Mouse (Mus musculus): ENCODE results near the gene Kifc1. TPM values are rescaled to one million over a fixed set of nuclear protein-coding genes. Genes with fewer than 3 reads are reported as not detected.

Gene Kifc1
- polyA plus RNA-seq (2012; fragmentation: generic; extraction: Trizol), result 10 to 100 TPM; 39.2 to 77.3 TPM

GRCm38 (mm10) chr17:33890533-33891059, at the start of gene Kifc1:
TSS of gene Kifc1 (minus strand) at chr17:33890661.

GRCm38 (mm10) chr17:33929371-33930279, 39.2 kb upstream of the Kifc1 start, which contains the start of gene Rgl2:
TSS of gene Rgl2 (plus strand) at chr17:33929543.

GRCm38 (mm10) chr17:33915671-33916250, 25.3 kb upstream of the Kifc1 start, which contains the start of the genes Tapbp and Zbtb22:
TSS of gene Tapbp (plus strand) at chr17:33915899.
TSS of gene Zbtb22 (plus strand) at chr17:33915904.

GRCm38 (mm10) chr17:33909077-33909868, 18.8 kb upstream of the Kifc1 start, which contains the start of gene Daxx:
TSS of gene Daxx (plus strand) at chr17:33909414.

GRCm38 (mm10) chr17:33904835-33905234, 14.4 kb upstream of the Kifc1 start, which contains the start of gene Platr17:
TSS of gene Platr17 (plus strand) at chr17:33905135.

GRCm38 (mm10) chr17:33873537-33873936, 16.9 kb downstream of the Kifc1 start, which contains the start of gene Gm7029:
TSS of gene Gm7029 (plus strand) at chr17:33873837.

GRCm38 (mm10) chr17:33842966-33843795, 47.3 kb downstream of the Kifc1 start, which contains the start of gene Cd320:
TSS of gene Cd320 (plus strand) at chr17:33843091.

Other genes with a start within 250 kb of the Kifc1 start
- 100 to 1,000 TPM in 1 of 2 experiments, 10 to 100 TPM in 1; 27.5 to 115 TPM for gene Hnrnpm, start 203.8 kb downstream of the Kifc1 start, polyA plus RNA-seq (2012; fragmentation: generic; extraction: Trizol)
- gene March2, start 172.0 kb downstream of the Kifc1 start, polyA plus RNA-seq (2012; fragmentation: generic; extraction: Trizol), result 10 to 100 TPM; 40.8 to 81.8 TPM
- gene Rab11b, start 130.1 kb downstream of the Kifc1 start, polyA plus RNA-seq (2012; fragmentation: generic; extraction: Trizol), result 100 to 1,000 TPM in 1 of 2 experiments, 10 to 100 TPM in 1; 96.4 to 219 TPM
- 100 to 1,000 TPM in 1 of 2 experiments, 10 to 100 TPM in 1; 32.8 to 266 TPM for gene Angptl4, start 108.8 kb downstream of the Kifc1 start, polyA plus RNA-seq (2012; fragmentation: generic; extraction: Trizol)
- 1 to 10 TPM; 1.0 to 4.9 TPM for gene Kank3, start 80.1 kb downstream of the Kifc1 start, polyA plus RNA-seq (2012; fragmentation: generic; extraction: Trizol)
- gene Rps28, start 66.1 kb downstream of the Kifc1 start, polyA plus RNA-seq (2012; fragmentation: generic; extraction: Trizol), result over 10,000 TPM; 10,760 to 16,218 TPM
- 100 to 1,000 TPM; 479 to 931 TPM for gene Ndufa7, start 66.1 kb downstream of the Kifc1 start, polyA plus RNA-seq (2012; fragmentation: generic; extraction: Trizol)
- gene Cd320, start 47.6 kb downstream of the Kifc1 start, polyA plus RNA-seq (2012; fragmentation: generic; extraction: Trizol), result 100 to 1,000 TPM in 1 of 2 experiments, 10 to 100 TPM in 1; 81.6 to 103 TPM
- not detected for gene Gm7029, start 16.8 kb downstream of the Kifc1 start, polyA plus RNA-seq (2012; fragmentation: generic; extraction: Trizol)
- under 1 TPM in 1 of 2 experiments, not detected in 1; 0.06 TPM for gene Platr17, start 14.5 kb upstream of the Kifc1 start, polyA plus RNA-seq (2012; fragmentation: generic; extraction: Trizol)
- gene Daxx, start 18.8 kb upstream of the Kifc1 start, polyA plus RNA-seq (2012; fragmentation: generic; extraction: Trizol), result 10 to 100 TPM; 13.4 to 31.0 TPM
- 100 to 1,000 TPM in 1 of 2 experiments, 10 to 100 TPM in 1; 39.2 to 255 TPM for gene Tapbp, start 25.2 kb upstream of the Kifc1 start, polyA plus RNA-seq (2012; fragmentation: generic; extraction: Trizol)
- 10 to 100 TPM; 20.9 to 42.1 TPM for gene Zbtb22, start 25.2 kb upstream of the Kifc1 start, polyA plus RNA-seq (2012; fragmentation: generic; extraction: Trizol)
- gene Rgl2, start 38.9 kb upstream of the Kifc1 start, polyA plus RNA-seq (2012; fragmentation: generic; extraction: Trizol), result 10 to 100 TPM; 19.9 to 40.0 TPM
- gene Pfdn6, start 49.7 kb upstream of the Kifc1 start, polyA plus RNA-seq (2012; fragmentation: generic; extraction: Trizol), result 100 to 1,000 TPM; 122 to 253 TPM
- gene Wdr46, start 50.0 kb upstream of the Kifc1 start, polyA plus RNA-seq (2012; fragmentation: generic; extraction: Trizol), result 10 to 100 TPM; 25.4 to 28.0 TPM
- gene B3galt4, start 60.8 kb upstream of the Kifc1 start, polyA plus RNA-seq (2012; fragmentation: generic; extraction: Trizol), result 1 to 10 TPM in 1 of 2 experiments, under 1 TPM in 1; 0.66 to 1.2 TPM
- 10 to 100 TPM; 20.0 to 36.5 TPM for gene Vps52, start 65.2 kb upstream of the Kifc1 start, polyA plus RNA-seq (2012; fragmentation: generic; extraction: Trizol)
- 100 to 1,000 TPM; 437 to 511 TPM for gene Rps18, start 65.3 kb upstream of the Kifc1 start, polyA plus RNA-seq (2012; fragmentation: generic; extraction: Trizol)
- 10 to 100 TPM in 1 of 2 experiments, 1 to 10 TPM in 1; 4.9 to 16.7 TPM for gene H2-K1, start 109.7 kb upstream of the Kifc1 start, polyA plus RNA-seq (2012; fragmentation: generic; extraction: Trizol)
- 10 to 100 TPM; 21.3 to 55.6 TPM for gene Ring1, start 134.0 kb upstream of the Kifc1 start, polyA plus RNA-seq (2012; fragmentation: generic; extraction: Trizol)
- 10 to 100 TPM; 28.3 to 67.1 TPM for gene H2-Ke6, start 137.4 kb upstream of the Kifc1 start, polyA plus RNA-seq (2012; fragmentation: generic; extraction: Trizol)
- gene Slc39a7, start 141.0 kb upstream of the Kifc1 start, polyA plus RNA-seq (2012; fragmentation: generic; extraction: Trizol), result 100 to 1,000 TPM; 129 to 161 TPM
- gene Rxrb, start 141.2 kb upstream of the Kifc1 start, polyA plus RNA-seq (2012; fragmentation: generic; extraction: Trizol), result 10 to 100 TPM; 41.4 to 60.6 TPM
- gene Col11a2, start 148.8 kb upstream of the Kifc1 start, polyA plus RNA-seq (2012; fragmentation: generic; extraction: Trizol), result 1 to 10 TPM in 1 of 2 experiments, under 1 TPM in 1; 0.06 to 3.6 TPM
- not detected for gene H2-Oa, start 201.7 kb upstream of the Kifc1 start, polyA plus RNA-seq (2012; fragmentation: generic; extraction: Trizol)
- gene H2-DMa, start 228.9 kb upstream of the Kifc1 start, polyA plus RNA-seq (2012; fragmentation: generic; extraction: Trizol), result 10 to 100 TPM in 1 of 2 experiments, 1 to 10 TPM in 1; 5.1 to 26.0 TPM
- 100 to 1,000 TPM in 1 of 2 experiments, 10 to 100 TPM in 1; 56.1 to 145 TPM for gene Brd2, start 232.0 kb upstream of the Kifc1 start, polyA plus RNA-seq (2012; fragmentation: generic; extraction: Trizol)